Mouse (Mus musculus) liver, adult 2 months (tissue): ENCODE data around the gene Wdpcp. TPM values are rescaled to one million over a fixed set of nuclear protein-coding genes. Genes with fewer than 3 reads are reported as not detected.

Experiments used
- DNase-seq: peaks from one replicate; pipeline ENCODE4 v3.0.0-alpha.2; 2011; ENCODE audit warnings: low read depth, low spot score; ENCODE audit errors: extremely low read depth
- H3K27ac ChIP-seq: fragments of 200-500 bp; replicated peaks from 2 replicates; pipeline ENCODE4 v1.5.1; 2012; ENCODE audit warnings: low read depth, mild to moderate bottlenecking, control low read depth, inconsistent platforms, low read length; ENCODE audit not compliant: insufficient read depth
- H3K27me3 ChIP-seq: fragments of 200-500 bp; 2 replicates; pipeline ENCODE4 v1.6.1; 2012; ENCODE audit warnings: mild to moderate bottlenecking, moderate library complexity, low read length, inconsistent platforms; ENCODE audit not compliant: control insufficient read depth, insufficient read depth
- H3K36me3 ChIP-seq: fragments of 200-500 bp; 2 replicates; pipeline ENCODE4 v1.6.1; 2012; ENCODE audit warnings: low read length, inconsistent platforms; ENCODE audit not compliant: control insufficient read depth, insufficient read depth
- H3K4me1 ChIP-seq: fragments of 200-500 bp; 2 replicates; pipeline ENCODE4 v1.6.1; 2011; ENCODE audit warnings: low read length; ENCODE audit not compliant: control insufficient read depth, insufficient read depth
- H3K4me3 ChIP-seq: fragments of 200-500 bp; 2 replicates; pipeline ENCODE4 v1.5.1; 2011; ENCODE audit warnings: low read depth, mild to moderate bottlenecking, control low read depth, low read length, moderate library complexity; ENCODE audit not compliant: insufficient read depth
- H3K79me2 ChIP-seq: fragments of 200-500 bp; 2 replicates; pipeline ENCODE4 v1.6.1; 2012; ENCODE audit warnings: inconsistent platforms, mild to moderate bottlenecking, low read length, moderate library complexity; ENCODE audit not compliant: control insufficient read depth, insufficient read depth
- H3K9ac ChIP-seq: fragments of 200-500 bp; 2 replicates; pipeline ENCODE4 v1.6.1; 2012; ENCODE audit warnings: low read depth, mild to moderate bottlenecking, control low read depth, inconsistent platforms, low read length
- CTCF ChIP-seq: fragments of 200-500 bp; IDR thresholded peaks from 2 replicates; pipeline ENCODE4 v1.5.1; 2011; ENCODE audit warnings: low read depth, low read length, control low read depth
- POLR2A ChIP-seq: fragments of 200-500 bp; IDR thresholded peaks from 2 replicates; pipeline ENCODE4 v1.6.1; 2011; ENCODE audit warnings: low read length, control low read depth; ENCODE audit not compliant: insufficient read depth; ENCODE audit errors: extremely low read depth
- WGBS: fragments of 180-500 bp; shearing (Covaris S2); methylation state at CpG from one replicate; pipeline ENCODE4 v1.1.7; 2018; 5-methylcytosine and 5-hydroxymethylcytosine counted together
- polyA plus RNA-seq: library from polyadenylated mRNA; depleted of rRNA; stranded (reverse); fragments of >200 nt; gene quantifications from 2 replicates; pipeline ENCODE4 v1.2.3, GENCODE M21; 2012
- total RNA-seq: library from RNA; depleted of rRNA; stranded (reverse); fragments of >200 nt; gene quantifications from 2 replicates; pipeline ENCODE4 v1.2.3, GENCODE M21; 2014

The Wdpcp gene
- total and polyA plus RNA-seq, 2 experiments, result 0.94 to 4.8 TPM

DNA sequence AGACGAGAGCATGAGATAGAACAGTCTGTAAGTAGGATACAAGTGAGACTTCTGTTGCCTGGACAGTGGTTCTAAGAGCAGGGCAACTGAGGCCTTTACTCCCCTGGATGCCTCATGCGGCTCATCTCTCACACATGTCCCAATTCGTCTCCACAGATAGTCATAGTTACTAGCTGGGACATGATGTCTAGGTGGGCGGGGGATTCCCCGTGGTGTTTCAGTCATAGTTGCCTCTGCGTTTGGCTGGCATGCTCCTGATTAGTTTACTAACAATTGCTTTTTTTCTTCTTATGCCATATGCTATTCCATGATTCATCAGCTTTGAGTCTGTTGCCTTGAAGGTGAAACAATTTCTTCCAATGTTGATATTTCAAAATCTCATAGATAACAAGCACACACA, 116.4 kb downstream of the Wdpcp start:
- TF ChIP-seq CTCF (no peak), POLR2A (no peak)
- 85% methylated on average over 6 of the region's 6 CpGs for WGBS
- H3K36me3 ChIP-seq, result no peaks in the 10 kb centered on the region
- no peak overlapping the region for H3K4me3 ChIP-seq
- H3K79me2 ChIP-seq, result no peaks in the 10 kb centered on the region
- DNase-seq, result no peak
- H3K4me1 ChIP-seq, result no peaks in the 10 kb centered on the region
- H3K27ac ChIP-seq, result no peak overlapping the region
- H3K9ac ChIP-seq, result no peak overlapping the region
- no peaks in the 10 kb centered on the region for H3K27me3 ChIP-seq

GRCm38 (mm10) chr11:21690730-21691129, 118.7 kb downstream of the Wdpcp start:
- 97% methylated on average over 2 of the region's 2 CpGs for WGBS
- DNase-seq, result no peak
- no peak overlapping the region for H3K9ac ChIP-seq
- no peaks in the 10 kb centered on the region for H3K79me2 ChIP-seq
- H3K36me3 ChIP-seq, result no peaks in the 10 kb centered on the region
- no peaks in the 10 kb centered on the region for H3K27me3 ChIP-seq
- H3K4me1 ChIP-seq, result no peaks in the 10 kb centered on the region
- TF ChIP-seq POLR2A (no peak), CTCF (no peak)
- no peak overlapping the region for H3K27ac ChIP-seq
- no peak overlapping the region for H3K4me3 ChIP-seq

DNA sequence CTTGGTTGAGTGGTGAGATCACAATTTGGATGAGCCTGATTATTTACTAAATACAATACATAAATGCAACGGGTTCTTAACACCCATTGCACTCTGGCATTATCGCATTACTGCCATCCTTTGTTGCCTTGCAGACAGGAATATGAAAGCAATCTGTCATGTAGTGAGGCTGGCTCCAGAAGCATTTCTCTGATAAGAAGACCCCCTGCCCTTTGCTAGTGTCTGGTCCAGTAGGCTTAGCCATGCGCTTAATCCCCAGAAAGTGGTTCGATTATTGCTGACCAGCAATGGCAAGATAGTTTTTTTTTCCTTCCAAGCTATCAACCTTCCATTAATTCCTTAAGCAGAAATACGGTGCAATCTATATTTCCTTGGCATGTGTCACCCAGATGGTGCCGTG, 122.1 kb downstream of the Wdpcp start:
- H3K9ac ChIP-seq, result no peak overlapping the region
- H3K27ac ChIP-seq, result no peak overlapping the region
- no peak for TF ChIP-seq CTCF
- no peak for TF ChIP-seq POLR2A
- no peaks in the 10 kb centered on the region for H3K4me1 ChIP-seq
- DNase-seq, result no peak
- 81% methylated on average over 6 of the region's 6 CpGs for WGBS
- H3K36me3 ChIP-seq, result no peaks in the 10 kb centered on the region
- H3K79me2 ChIP-seq, result no peaks in the 10 kb centered on the region
- no peaks in the 10 kb centered on the region for H3K27me3 ChIP-seq
- no peak overlapping the region for H3K4me3 ChIP-seq

DNA sequence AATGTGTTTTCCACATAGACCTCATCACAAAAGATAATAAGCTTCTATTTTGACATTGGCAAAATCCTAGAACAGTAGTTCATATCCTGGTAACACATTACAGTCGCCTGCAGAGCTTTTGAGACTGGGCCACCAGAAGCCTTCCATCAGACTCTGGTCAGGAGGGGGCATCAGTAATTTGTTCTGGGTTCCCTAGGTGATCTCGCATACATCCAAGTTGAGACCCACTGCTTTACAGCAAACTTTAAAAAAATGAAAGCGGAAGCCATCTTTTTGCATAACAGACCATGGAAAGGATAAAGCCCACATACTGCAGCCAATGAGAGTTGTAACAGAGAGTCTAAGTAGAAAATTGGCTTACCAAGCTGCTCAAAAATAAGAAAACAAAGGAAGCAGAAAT, 125.6 kb downstream of the Wdpcp start:
- Histone ChIP-seq H3K36me3 (no peaks in the 10 kb centered on the region), H3K79me2 (no peaks in the 10 kb centered on the region), H3K4me1 (no peaks in the 10 kb centered on the region), H3K27ac (no peak overlapping the region), H3K9ac (no peak overlapping the region), H3K4me3 (no peak overlapping the region), H3K27me3 (no peaks in the 10 kb centered on the region)
- no peak for TF ChIP-seq CTCF
- 89% methylated on average over 3 of the region's 3 CpGs for WGBS
- DNase-seq, result no peak

- Histone ChIP-seq H3K4me1 (no peaks in the 10 kb centered on the region; the same call in 1 of the 2 replicates), H3K27ac (no peak overlapping the region), H3K79me2 (no peaks in the 10 kb centered on the region), H3K36me3 (no peaks in the 10 kb centered on the region), H3K27me3 (no peaks in the 10 kb centered on the region), H3K4me3 (no peak overlapping the region), H3K9ac (no peak overlapping the region)
- TF ChIP-seq CTCF (no peak), POLR2A (no peak)
- peak; percentile 70 for DNase-seq
Observed at GRCm38 (mm10) chr11:21713508-21713907, 141.5 kb downstream of the Wdpcp start.

DNA sequence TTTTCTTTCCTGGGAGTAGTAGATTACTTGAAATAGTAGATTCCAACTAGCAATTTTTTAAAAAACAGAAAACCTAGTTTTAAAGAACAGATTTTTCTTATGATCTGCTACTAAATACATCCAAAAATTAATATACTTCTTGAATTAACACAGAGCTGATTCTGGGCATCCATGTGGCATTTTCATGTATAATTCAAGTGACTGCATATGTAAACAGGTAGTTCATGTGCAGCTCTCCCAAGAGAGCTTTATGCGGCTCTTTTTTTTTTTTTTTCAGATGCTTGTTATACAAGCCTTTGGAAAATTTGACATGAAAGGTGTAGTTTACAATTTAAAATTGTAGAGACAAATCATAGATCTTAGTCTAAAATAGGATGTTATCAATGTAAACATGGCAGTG, 142.0 kb downstream of the Wdpcp start:
- 96% methylated on average over 1 of the region's 1 CpGs for WGBS
- Histone ChIP-seq H3K36me3 (no peaks in the 10 kb centered on the region), H3K4me3 (no peak overlapping the region), H3K27me3 (no peaks in the 10 kb centered on the region), H3K27ac (no peak overlapping the region), H3K9ac (no peak overlapping the region), H3K79me2 (no peaks in the 10 kb centered on the region), H3K4me1 (no peaks in the 10 kb centered on the region; the same call in 1 of the 2 replicates)
- DNase-seq, result no peak
- no peak for TF ChIP-seq POLR2A
- no peak for TF ChIP-seq CTCF
